Mouse (Mus musculus) large intestine, adult 2 months (tissue): ENCODE measurements at regions not wholly inside any gene's neighbourhood (a gene's known extent, or its start where the extent isn't known, plus 50 kb on each side); places are given as distances from the start of the nearest gene placed in this dataset.

Source experiments
- DNase-seq: peaks from one replicate; pipeline ENCODE4 v3.0.0-alpha.2; 2012; ENCODE audit warnings: low read depth, low spot score
- WGBS: fragments of 180-500 bp; shearing (Covaris S2); methylation state at CpG from one replicate; pipeline ENCODE4 v1.1.7; 2018; 5-methylcytosine and 5-hydroxymethylcytosine counted together

DNA sequence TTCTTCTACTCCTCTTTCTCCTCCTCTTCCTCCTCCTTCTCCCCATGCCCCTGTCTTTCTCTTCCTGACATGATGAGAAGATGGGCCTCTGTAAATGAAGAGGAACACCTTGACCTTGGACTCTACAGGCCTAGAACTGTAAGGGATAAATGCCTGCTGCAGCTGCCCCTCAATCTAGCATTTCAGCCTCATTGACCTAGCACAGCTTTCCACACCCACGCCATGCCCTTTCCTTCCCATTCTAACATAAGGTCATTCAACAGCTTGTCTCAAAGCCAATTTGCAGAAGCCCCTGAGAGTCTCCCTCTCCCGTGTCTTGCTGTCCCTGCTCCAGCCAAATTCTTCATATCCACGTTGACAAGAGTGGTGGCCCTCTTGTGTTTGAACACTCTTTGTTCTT lies 63.8 kb upstream of the Dscam start:
- 40% methylated on average over 3 of the region's 3 CpGs for WGBS
- no peak for DNase-seq

DNA sequence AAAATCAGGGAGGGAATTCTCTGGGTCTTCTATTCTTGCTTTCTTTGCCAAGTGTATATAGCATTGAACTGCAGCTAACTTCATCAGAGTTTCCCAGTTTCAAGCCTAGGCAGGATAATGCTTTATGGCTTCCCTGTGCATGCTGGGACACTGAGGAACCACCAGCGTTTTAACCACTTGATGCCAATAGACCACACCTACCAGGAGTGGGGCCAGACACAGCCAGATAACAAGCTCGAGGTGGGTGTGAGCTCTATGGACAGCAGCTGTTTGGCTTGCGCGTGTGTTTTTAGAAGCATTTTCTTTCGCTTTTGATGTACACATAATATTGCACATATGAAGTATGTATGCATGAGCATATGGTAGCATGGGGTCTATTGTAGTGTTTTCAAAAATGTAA lies 69.1 kb upstream of the Dscam start:
- DNase-seq, result no peak
- WGBS, result 44% methylated on average over 5 of the region's 5 CpGs

GRCm38 (mm10) chr16:97240085-97240484 lies 69.5 kb upstream of the Dscam start:
- WGBS, result 69% methylated on average over 7 of the region's 7 CpGs

DNA sequence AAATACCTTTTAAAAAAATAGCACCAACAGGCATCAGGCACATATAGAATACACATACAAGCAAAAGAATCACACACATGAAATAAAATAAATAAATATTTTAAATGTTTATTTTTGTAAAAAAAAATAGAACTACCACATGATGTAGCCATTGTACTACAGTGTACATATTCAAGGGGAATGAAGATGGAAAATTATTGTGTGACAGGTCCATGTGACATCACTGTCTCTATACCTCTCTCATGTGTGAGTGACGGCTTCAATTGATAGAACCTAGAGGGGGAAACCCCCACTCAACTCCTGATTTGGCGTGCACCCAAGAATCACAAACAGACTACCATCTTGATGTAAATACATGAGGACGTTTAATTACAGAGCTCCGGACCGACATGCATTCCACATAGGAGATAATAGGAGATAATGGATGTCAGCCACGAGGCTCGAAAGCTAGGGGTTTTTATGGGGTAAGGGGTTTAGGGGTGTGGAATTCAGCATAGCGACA lies 70.4 kb upstream of the Dscam start:
- no peak for DNase-seq
- 46% methylated on average over 8 of the region's 8 CpGs for WGBS

More at GRCm38 (mm10) chr16:97240085-97240484, 69.5 kb upstream of the Dscam start:
- DNase-seq, result no peak

DNA sequence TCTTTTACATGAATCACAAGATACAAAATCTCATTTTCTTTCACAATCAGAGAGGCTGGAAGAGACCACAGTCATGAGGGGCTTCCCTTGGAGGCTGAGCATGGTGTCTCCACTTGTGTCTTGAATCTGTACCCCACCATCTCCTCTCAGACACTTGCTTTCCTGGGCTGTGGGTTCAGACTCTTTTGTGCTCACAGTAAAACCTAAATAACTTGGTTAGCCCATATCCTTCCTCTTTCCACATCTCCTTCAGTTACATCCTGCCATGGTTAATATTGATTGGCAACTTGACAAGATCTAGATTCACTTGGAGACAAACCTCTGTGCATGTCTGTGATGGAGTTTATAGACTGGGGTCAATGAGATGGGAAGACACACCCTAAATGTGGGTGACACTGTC lies 71.1 kb upstream of the Dscam start:
- no peak for DNase-seq

DNA sequence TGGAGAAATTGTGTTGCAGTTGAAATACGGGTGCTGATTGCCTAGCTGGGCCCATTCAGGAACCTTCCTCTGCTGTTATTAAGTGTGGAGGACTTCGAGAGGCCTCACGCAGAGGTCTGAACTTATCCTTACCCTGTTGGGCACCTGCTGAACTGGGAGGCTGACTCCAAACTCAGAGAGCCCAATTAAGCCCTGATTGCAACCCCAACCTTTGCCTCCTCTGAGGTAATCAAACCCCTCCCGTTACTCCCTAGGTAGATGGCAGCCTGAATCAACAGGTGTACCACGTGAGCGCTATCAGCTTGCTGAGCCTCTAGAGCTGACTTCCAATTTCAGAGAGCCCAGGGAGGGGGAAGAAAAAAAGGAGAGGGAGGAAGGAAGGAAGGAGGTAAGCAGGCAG lies 79.9 kb upstream of the Dscam start:
- DNase-seq, result peak; percentile 22
- 39% methylated on average over 6 of the region's 6 CpGs for WGBS

- WGBS, result 79% methylated on average over 1 of the region's 1 CpGs
- DNase-seq, result no peak
Observed at GRCm38 (mm10) chr16:97252551-97252950, 82.0 kb upstream of the Dscam start.

GRCm38 (mm10) chr16:97252997-97253635 lies 82.6 kb upstream of the Dscam start:
- DNase-seq, result no peak
- WGBS, result 38% methylated on average over 2 of the region's 2 CpGs

DNA sequence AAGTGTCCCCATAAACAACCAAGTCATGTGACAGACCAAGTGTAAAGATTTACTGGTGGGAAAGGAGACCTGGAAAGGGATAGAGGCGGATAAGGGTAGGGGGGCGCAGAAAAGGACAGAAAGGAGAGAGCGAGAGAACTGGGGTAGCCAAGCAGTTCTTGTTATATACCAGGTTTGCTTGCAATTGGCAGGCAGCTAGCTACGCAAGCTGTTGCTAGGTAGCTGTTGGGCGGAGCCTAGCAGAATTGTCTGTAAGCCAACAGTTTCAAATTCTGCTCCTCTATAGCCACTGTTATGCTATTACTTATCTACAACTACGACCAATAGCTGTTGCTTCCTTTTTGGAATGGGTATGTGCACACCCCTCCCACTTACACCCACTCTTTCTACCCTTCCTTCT lies 88.3 kb upstream of the Dscam start:
- 80% methylated on average over 6 of the region's 6 CpGs for WGBS
- no peak for DNase-seq

DNA sequence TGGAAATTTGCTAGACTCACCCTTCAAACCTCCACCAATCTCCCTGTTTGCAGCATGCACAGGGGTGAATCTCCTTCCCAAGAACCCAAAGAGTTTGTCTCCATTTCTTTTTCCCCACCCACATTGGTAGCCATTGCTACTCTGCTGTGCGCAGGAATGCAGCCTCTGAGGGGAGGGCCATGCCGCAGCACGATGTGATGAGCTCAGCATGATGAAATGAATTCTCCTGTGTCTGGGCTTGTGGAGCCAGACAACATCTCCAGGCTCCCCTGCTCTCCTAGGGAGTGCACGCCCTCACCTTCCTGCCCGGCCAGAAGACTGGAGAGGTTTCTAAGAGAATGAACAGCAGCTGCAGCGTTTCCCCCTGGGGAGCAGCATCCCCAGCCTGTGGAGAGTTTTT lies 92.9 kb upstream of the Dscam start:
- no peak for DNase-seq
- 23% methylated on average over 6 of the region's 6 CpGs for WGBS

GRCm38 (mm10) chr16:97270417-97271133 lies 86.0 kb upstream of the Bace2 start:
- 84% methylated on average over 7 of the region's 7 CpGs for WGBS
- DNase-seq, result no peak

DNA sequence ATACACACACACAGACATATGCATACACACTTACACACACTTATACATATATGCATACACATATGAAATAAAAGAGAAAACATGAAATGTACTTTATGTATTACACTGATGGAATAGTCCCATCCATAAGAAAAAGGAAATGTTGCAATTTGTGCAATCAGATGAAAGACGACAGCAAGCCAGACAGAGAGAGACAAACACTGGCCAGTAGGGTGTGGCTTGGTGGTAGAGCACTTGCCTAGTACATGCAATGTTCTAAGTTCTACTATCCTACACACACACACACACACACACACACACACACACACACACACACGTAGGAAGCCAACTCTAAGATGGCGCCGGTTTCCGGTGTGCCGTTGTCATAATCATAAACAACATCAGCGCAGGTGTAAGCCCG lies 85.3 kb upstream of the Bace2 start:
- 77% methylated on average over 8 of the region's 8 CpGs for whole genome bisulfite sequencing
- DNase-seq, result no peak

- WGBS, result 4% methylated on average over 12 of the region's 12 CpGs
- peak; percentile 44 for DNase-seq
Observed at GRCm38 (mm10) chr16:97272035-97272631, 84.4 kb upstream of the Bace2 start.

DNA sequence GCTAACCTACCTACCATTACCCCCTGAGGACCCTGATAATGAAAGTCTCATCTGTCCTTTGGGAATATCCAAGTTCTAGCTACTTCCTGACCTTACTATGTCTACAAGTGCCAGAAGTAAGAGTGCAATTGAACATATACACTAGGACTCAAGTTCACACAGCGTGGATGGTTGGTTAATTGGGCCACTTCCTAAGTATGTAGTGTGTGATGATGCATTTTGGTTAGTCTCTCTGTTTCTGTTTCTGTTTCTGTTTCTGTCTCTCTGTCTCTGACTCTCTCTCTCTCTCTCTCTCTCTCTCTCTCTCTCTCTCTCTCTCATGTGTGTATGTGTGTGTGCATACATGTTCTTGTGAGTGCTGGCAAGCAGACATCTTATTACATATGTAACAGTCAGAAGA lies 77.6 kb upstream of the Bace2 start:
- WGBS, result 63% methylated on average over 1 of the region's 1 CpGs
- DNase-seq, result no peak

DNA sequence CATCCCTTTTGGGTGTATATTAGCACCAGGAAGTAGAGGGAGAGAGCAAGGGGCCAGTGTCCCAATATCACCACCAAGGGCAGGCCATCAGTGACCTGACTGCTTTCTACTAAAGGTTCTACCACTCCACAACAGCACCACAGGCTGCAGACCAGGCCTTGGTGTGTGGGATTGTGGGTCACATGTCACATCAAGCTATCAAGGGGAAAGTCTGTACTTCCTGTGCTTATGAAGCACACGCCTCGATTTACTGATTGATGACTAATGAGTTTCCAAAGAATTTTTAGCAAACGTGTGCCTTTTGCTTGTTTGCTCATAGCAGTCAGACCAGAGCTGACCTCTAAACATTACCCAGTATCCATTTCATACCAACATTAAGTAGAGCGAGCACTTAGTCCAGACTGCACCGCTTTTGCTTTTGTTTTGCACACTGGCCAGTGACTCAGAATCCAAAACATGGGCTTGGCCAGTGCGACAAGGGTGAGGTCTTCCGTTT lies 74.9 kb upstream of the Bace2 start:
- DNase-seq, result no peak
- WGBS, result 79% methylated on average over 7 of the region's 7 CpGs

DNA sequence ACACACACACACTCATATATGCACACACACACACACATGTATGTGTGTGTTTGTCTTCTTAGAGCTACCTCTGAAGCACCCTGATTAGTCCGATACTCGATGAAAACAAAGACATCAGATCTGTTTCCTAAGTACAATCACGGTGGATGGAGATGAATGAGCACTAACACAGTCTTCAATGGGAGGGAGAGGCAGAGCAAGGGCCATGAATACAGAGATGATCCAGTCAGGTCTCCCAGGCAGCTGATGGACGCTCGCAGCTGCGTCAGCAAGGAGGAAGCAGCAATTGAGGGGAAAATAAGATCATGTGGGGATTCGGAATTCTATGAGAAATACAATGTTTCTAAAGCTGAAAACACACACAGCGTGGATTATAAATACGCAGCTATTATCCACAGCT lies 73.6 kb upstream of the Bace2 start:
- WGBS, result 86% methylated on average over 9 of the region's 9 CpGs
- DNase-seq, result no peak

- WGBS, result 83% methylated on average over 8 of the region's 8 CpGs
- DNase-seq, result no peak
Observed at GRCm38 (mm10) chr16:97285886-97286447, 70.6 kb upstream of the Bace2 start.

- no peak for DNase-seq
Observed at GRCm38 (mm10) chr16:97286717-97287116, 69.8 kb upstream of the Bace2 start.

DNA sequence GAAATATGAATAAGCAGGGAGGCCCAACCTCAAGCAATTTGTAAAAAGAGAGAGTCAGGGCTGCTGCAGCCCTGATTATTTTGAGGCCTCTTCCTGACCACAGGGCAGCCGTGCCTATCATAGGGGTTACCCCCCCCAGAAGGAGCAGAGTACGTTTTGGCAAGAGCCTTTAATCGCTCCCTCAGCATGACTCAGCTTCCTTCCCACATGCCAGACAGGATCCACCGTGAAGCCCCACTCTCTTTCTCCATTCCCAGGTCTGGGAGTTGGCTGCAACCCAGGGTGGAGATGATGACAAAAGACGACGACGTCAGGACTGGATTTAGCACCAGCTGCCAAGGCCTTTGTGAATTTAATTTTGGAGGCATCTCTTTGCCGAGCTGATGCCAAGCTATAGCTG lies 67.9 kb upstream of the Bace2 start:
- no peak for DNase-seq
- 21% methylated on average over 8 of the region's 8 CpGs for WGBS

More at GRCm38 (mm10) chr16:97286717-97287116, 69.8 kb upstream of the Bace2 start:
- 35% methylated on average over 3 of the region's 3 CpGs for WGBS

DNA sequence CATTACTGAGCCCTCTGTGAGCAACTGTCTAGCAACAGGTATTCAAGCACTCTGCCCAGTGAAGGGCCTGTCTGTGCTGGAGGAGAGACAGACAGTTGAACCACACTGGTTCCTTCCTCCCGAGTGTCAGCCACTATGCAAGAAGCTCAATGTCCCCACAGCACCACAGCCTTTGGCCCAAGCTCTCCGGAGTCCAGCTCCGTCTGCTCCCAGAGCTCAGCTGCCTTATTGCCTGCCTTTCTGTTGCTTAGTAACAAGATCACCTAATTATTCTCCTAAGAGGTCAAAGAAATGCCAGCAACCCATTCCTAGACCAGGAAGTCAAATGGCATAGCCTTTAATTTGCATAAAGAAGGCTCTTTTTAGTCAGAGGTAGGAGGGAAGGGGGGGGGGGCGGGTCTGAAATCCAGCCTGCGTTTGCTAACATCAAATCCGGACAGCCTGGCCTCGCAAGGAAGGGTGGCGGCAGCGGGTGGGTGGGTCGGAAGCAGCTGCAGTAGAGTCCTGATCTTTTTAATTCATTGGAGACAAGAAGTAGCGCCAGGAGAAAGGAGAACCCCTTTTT lies 64.0 kb upstream of the Bace2 start:
- no peak for DNase-seq
- WGBS, result 7% methylated on average over 11 of the region's 11 CpGs
